10 mouse cellular contexts compared by ENCODE assay signal in genomic region chr7:122290771-122291170, GRCm38 (mm10). TPM values are rescaled to one million over a fixed set of nuclear protein-coding genes. Genes with fewer than 3 reads are reported as not detected.
A peak's percentile ranks its signal among the peaks of the same experiment; 100 is the strongest.
DNase-seq lines count a peak whose midpoint lies in the region; ATAC-seq lines count a peak whose summit lies in the region.
"Had no signal": no experiment of that assay in that cellular context is flagged by ENCODE, and none has a peak within 500 bp of the region (broad histone marks: within the 10 kb centered on the region; RNA-seq: fewer than 3 reads in every experiment).

No protein-coding gene starts in this region.

- H3K9me3 ChIP-seq in heart, embryonic 16.5 days (replicated peaks; ENCODE audit: control insufficient read depth, low read length) = no peaks in the 10 kb centered on the region
- no peaks in the 10 kb centered on the region for H3K9me3 ChIP-seq in neural tube, embryonic 13.5 days
- no peaks in the 10 kb centered on the region for H3K9me3 ChIP-seq in midbrain, embryonic 16.5 days (replicated peaks; ENCODE audit: control insufficient read depth, low read length, poor library complexity, severe bottlenecking)
- H3K9me3 ChIP-seq: limb, embryonic 15.5 days had no signal

- 52% methylated on average over 3 of the region's 3 CpGs for WGBS in heart, embryonic 16.5 days
- 62% methylated on average over 3 of the region's 3 CpGs for WGBS in neural tube, embryonic 13.5 days
- 52% methylated on average over 3 of the region's 3 CpGs for WGBS in midbrain, embryonic 16.5 days

- H3K27ac ChIP-seq in heart, embryonic 16.5 days (ENCODE audit: low read length) = no peak overlapping the region
- no peak overlapping the region for H3K27ac ChIP-seq in neural tube, embryonic 13.5 days (replicated peaks)
- no peak overlapping the region for H3K27ac ChIP-seq in midbrain, embryonic 16.5 days (ENCODE audit: low read length)
- H3K27ac ChIP-seq: limb, embryonic 15.5 days had no signal

- no peak for DNase-seq in heart, adult 9 months (ENCODE audit: low spot score in 2 of 2)
- no peak for DNase-seq in neural tube, embryonic 10.5 days (ENCODE audit: extremely low spot score, low spot score)
- peak; percentile 71 for DNase-seq in thymus, postnatal 4 days
- DNase-seq in lung, postnatal 14 days = no peak
- DNase-seq: kidney, adult 8-10 months; layer of hippocampus, adult 9-11 months had no signal

- peaks cover 30% of the 10 kb centered on the region for H3K27me3 ChIP-seq in heart, embryonic 16.5 days (ENCODE audit: control insufficient read depth, insufficient read depth, low read length)
- peaks cover 49% of the 10 kb centered on the region for H3K27me3 ChIP-seq in neural tube, embryonic 13.5 days
- no peaks in the 10 kb centered on the region for H3K27me3 ChIP-seq in midbrain, embryonic 16.5 days (ENCODE audit: control insufficient read depth, insufficient read depth, low read depth, low read length)

- H3K9ac ChIP-seq in heart, embryonic 16.5 days (ENCODE audit: low read length) = no peak overlapping the region
- 0 out of 2 replicates have a peak overlapping the region, but pooled peaks have one; percentile 32 for H3K9ac ChIP-seq in neural tube, embryonic 13.5 days
- no peak overlapping the region for H3K9ac ChIP-seq in midbrain, embryonic 16.5 days (ENCODE audit: low read depth, low read length)
- H3K9ac ChIP-seq: limb, embryonic 15.5 days had no signal

- no peaks in the 10 kb centered on the region for H3K36me3 ChIP-seq in heart, embryonic 16.5 days (ENCODE audit: control insufficient read depth, insufficient read depth)
- no peaks in the 10 kb centered on the region for H3K36me3 ChIP-seq in neural tube, embryonic 13.5 days
- H3K36me3 ChIP-seq in midbrain, embryonic 16.5 days (ENCODE audit: control insufficient read depth, insufficient read depth, low read length) = no peaks in the 10 kb centered on the region
- H3K36me3 ChIP-seq: limb, embryonic 15.5 days had no signal

- peaks cover 8% of the 10 kb centered on the region; the same call in 1 of the 2 replicates for H3K4me1 ChIP-seq in heart, embryonic 16.5 days (ENCODE audit: control insufficient read depth, insufficient read depth, low read length)
- H3K4me1 ChIP-seq in neural tube, embryonic 13.5 days (replicated peaks) = peaks cover 25% of the 10 kb centered on the region
- H3K4me1 ChIP-seq in midbrain, embryonic 16.5 days (ENCODE audit: control insufficient read depth, insufficient read depth, low read length) = peaks cover 13% of the 10 kb centered on the region

- ATAC-seq in heart, embryonic 16.5 days (replicated peaks; ENCODE audit: extremely low read depth, insufficient read depth, low FRiP score) = no peak
- no peak for ATAC-seq in neural tube, embryonic 13.5 days (ENCODE audit: low read depth)
- ATAC-seq in midbrain, embryonic 16.5 days = no peak

- H3K4me2 ChIP-seq in heart, embryonic 16.5 days (ENCODE audit: low read depth, low read length) = no peak overlapping the region
- peak overlapping the region; percentile 85 for H3K4me2 ChIP-seq in neural tube, embryonic 13.5 days
- H3K4me2 ChIP-seq in midbrain, embryonic 16.5 days (ENCODE audit: low read length) = peak overlapping the region; percentile 90

- peak overlapping the region; percentile 68; the same call in 1 of the 2 replicates for H3K4me3 ChIP-seq in heart, embryonic 16.5 days (ENCODE audit: low read length)
- H3K4me3 ChIP-seq in neural tube, embryonic 13.5 days = peak overlapping the region; percentile 67
- H3K4me3 ChIP-seq in midbrain, embryonic 16.5 days (ENCODE audit: low read depth, low read length) = peak overlapping the region; percentile 74; the same call in 1 of the 2 replicates

RNA-seq across cellular contexts. Expression of gene Prkcb, which starts 2.2 kb away (rescaled TPM):
- 5.5 and 12.0 TPM in 2 replicates for polyA plus RNA-seq in heart, embryonic 16.5 days (2015; fragmentation: Nextera tagmentation; extraction: Ambion mirVana)
- polyA plus RNA-seq in neural tube, embryonic 13.5 days (2015; fragmentation: Nextera tagmentation; extraction: Ambion mirVana) = 52.9 and 60.9 TPM in 2 replicates
- 116 and 148 TPM in 2 replicates for polyA plus RNA-seq in midbrain, embryonic 16.5 days (2015; fragmentation: Nextera tagmentation; extraction: Ambion mirVana)
